Mouse (Mus musculus) ES-E14 (cell line): Measurements from ENCODE around the gene Jam3. TPM values are rescaled to one million over a fixed set of nuclear protein-coding genes. Genes with fewer than 3 reads are reported as not detected.

Experiments
- DNase-seq: peaks from one replicate; pipeline ENCODE4 v3.0.0-alpha.2; 2013; ENCODE audit warnings: low read depth, low spot score
- H3K27ac ChIP-seq: 2 replicates; pipeline ENCODE4 v1.5.1; 2012; ENCODE audit warnings: low read depth, mild to moderate bottlenecking, low read length, moderate library complexity, mixed read lengths; ENCODE audit not compliant: poor library complexity, insufficient read depth, severe bottlenecking
- H3K36me3 ChIP-seq: 2 replicates; pipeline ENCODE4 v1.6.1; 2012; ENCODE audit warnings: mild to moderate bottlenecking, low read length, moderate library complexity, mixed read lengths; ENCODE audit not compliant: control insufficient read depth, poor library complexity, insufficient read depth, severe bottlenecking
- H3K4me1 ChIP-seq, 2 experiments: fragments of 150-350 bp in 1 of 2; sonication (generic) in 1 of 2; 2 replicates each; pipeline ENCODE4 v1.6.1; 2012; ENCODE audit warnings: low read length in 2 of 2, mild to moderate bottlenecking in 1 of 2, mixed read lengths in 1 of 2; ENCODE audit not compliant: control insufficient read depth in 2 of 2, insufficient read depth in 2 of 2, poor library complexity in 1 of 2
- H3K4me3 ChIP-seq, 2 experiments: fragments of 150-350 bp in 1 of 2; sonication (generic) in 1 of 2; 2 replicates each; pipeline ENCODE4 v1.5.1; 2012; ENCODE audit warnings: low read length in 2 of 2, low read depth in 1 of 2, mild to moderate bottlenecking in 1 of 2, mixed read lengths in 1 of 2; ENCODE audit not compliant: insufficient read depth in 1 of 2, poor library complexity in 1 of 2, severe bottlenecking in 1 of 2
- H3K9ac ChIP-seq: 2 replicates; pipeline ENCODE4 v1.6.1; 2012; ENCODE audit warnings: low read depth, mild to moderate bottlenecking, low read length, mixed read lengths; ENCODE audit not compliant: poor library complexity, insufficient read depth, severe bottlenecking
- H3K9me3 ChIP-seq: fragments of 150-350 bp; sonication (generic); 2 replicates; pipeline ENCODE4 v1.6.1; 2012; ENCODE audit warnings: low read depth, mild to moderate bottlenecking, low read length; ENCODE audit not compliant: control insufficient read depth, insufficient read depth
- CHD2 ChIP-seq: IDR thresholded peaks from 2 replicates; pipeline ENCODE4 v1.6.1; 2014; ENCODE audit warnings: mild to moderate bottlenecking, low read depth, low read length, inconsistent platforms
- HCFC1 ChIP-seq: IDR thresholded peaks from 2 replicates; pipeline ENCODE4 v1.6.1; 2012; ENCODE audit warnings: low read length, inconsistent platforms, borderline replicate concordance; ENCODE audit not compliant: insufficient read depth
- MAFK ChIP-seq: IDR thresholded peaks from 2 replicates; pipeline ENCODE4 v1.6.1; 2014; ENCODE audit warnings: mild to moderate bottlenecking, low read depth, low read length, inconsistent platforms; ENCODE audit not compliant: insufficient read depth
- ZC3H11A ChIP-seq: IDR thresholded peaks from 2 replicates; pipeline ENCODE4 v1.6.1; 2012; ENCODE audit warnings: low read depth, mild to moderate bottlenecking, inconsistent platforms, low read length, borderline replicate concordance
- ZNF384 ChIP-seq: IDR thresholded peaks from 2 replicates; pipeline ENCODE4 v1.6.1; 2012; ENCODE audit warnings: low read depth, low read length, inconsistent platforms
- in situ Hi-C, 2 experiments: fragments of 600-800 bp; cut with MboI; formaldehyde crosslinking; loops; one replicate each; pipeline ENCODE4 v1.15.1; 2025; ENCODE audit warnings: low sequenced_read_pairs in 2 of 2, inconsistent platforms in 1 of 2; ENCODE audit not compliant: unreplicated experiment in 2 of 2
- total RNA-seq: library from RNA; depleted of rRNA; stranded (reverse); fragments of 300-350 nt; gene quantifications from 2 replicates; pipeline ENCODE4 v1.2.3, GENCODE M21; 2012

Jam3 gene
- total RNA-seq, 1 experiment: 29.7 TPM

DNA sequence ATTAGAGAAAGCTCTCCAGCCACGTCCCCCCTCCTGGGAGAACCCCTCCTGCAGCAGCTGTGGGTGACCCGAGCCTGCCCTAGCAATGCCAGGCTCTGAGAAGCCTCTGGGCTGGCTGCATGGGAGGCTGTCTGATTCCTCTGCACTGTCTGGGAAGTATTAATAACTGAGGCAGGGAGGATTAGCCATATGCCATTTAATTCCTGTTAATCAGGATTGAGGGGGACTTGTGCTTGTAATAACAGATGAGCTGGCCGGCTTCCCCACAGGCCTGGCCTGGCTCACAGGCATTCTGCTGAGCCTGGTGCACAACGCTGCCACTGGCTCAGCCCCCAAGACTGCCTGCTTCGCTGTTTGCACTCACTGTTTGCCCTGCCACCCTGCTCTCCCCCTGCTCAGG lies 18.9 kb upstream of the Jam3 start:
- no peak overlapping the region for H3K4me3 ChIP-seq
- TF ChIP-seq ZC3H11A: no peak
- TF ChIP-seq HCFC1: no peak
- no peak for TF ChIP-seq CHD2
- no peak for TF ChIP-seq MAFK
- no peak for TF ChIP-seq ZNF384
- in situ Hi-C loops: no loop called here
- no peak overlapping the region for H3K9ac ChIP-seq
- no peaks in the 10 kb centered on the region for H3K36me3 ChIP-seq
- no peak for DNase-seq
- H3K27ac ChIP-seq: no peak overlapping the region
- H3K4me1 ChIP-seq: peaks cover 0 to 2% of the 10 kb centered on the region in 2 experiments; a peak in 1 of 4 replicates
- H3K9me3 ChIP-seq: no peaks in the 10 kb centered on the region

DNA sequence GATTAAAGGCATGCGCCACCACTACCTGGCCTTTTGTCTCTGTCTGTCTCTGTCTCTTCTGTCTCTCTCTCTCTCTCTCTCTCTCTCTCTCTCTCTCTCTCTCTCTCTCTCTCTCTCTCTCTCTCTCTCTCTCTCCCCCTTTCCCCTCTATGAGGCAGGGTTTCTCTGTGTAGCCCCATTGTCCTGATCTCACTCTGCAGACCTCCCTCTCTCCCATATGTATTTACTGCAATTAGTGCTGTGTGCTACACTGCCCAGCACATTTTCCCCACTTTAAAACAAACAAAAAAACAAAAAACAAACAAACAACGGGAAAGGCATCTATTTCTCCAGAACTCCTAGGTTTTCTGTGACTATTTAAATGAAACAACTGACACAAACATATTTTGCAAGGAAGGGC lies 18.4 kb upstream of the Jam3 start:
- Histone ChIP-seq H3K36me3 (no peaks in the 10 kb centered on the region), H3K27ac (no peak overlapping the region), H3K9ac (no peak overlapping the region), H3K9me3 (no peaks in the 10 kb centered on the region), H3K4me1 (peaks cover 0 to 2% of the 10 kb centered on the region in 2 experiments; a peak in 1 of 4 replicates), H3K4me3 (no peak overlapping the region)
- TF ChIP-seq MAFK: no peak
- no peak for TF ChIP-seq CHD2
- no peak for TF ChIP-seq ZNF384
- TF ChIP-seq ZC3H11A: no peak
- TF ChIP-seq HCFC1: no peak
- in situ Hi-C loops: no loop called here
- DNase-seq: no peak

DNA sequence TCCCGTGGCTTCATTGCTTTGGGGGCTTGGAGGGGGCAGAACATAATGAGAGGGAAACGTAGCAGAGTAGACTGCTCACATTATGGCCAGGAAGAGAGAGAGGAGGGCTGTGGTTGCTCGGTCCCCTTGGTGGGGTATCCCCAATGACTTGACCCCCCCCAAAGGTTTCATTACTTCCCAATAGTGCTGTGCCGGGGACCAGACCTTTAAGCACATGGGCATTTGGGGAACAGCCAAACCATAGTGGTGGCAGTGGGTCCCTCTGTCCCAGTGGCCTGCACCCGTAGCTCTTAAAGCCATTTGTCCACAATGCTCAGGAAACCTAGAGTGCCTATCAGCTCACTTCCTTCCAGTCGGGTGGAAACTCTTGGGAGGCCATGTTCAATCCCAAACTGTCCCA lies 17.6 kb upstream of the Jam3 start:
- DNase-seq: no peak
- TF ChIP-seq HCFC1 (no peak), ZC3H11A (no peak), ZNF384 (no peak), CHD2 (no peak)
- H3K4me1 ChIP-seq: peaks cover 0 to 2% of the 10 kb centered on the region in 2 experiments; a peak in 1 of 4 replicates
- no peak overlapping the region for H3K27ac ChIP-seq
- H3K9ac ChIP-seq: no peak overlapping the region
- H3K9me3 ChIP-seq: no peaks in the 10 kb centered on the region
- no peak overlapping the region for H3K4me3 ChIP-seq
- in situ Hi-C loops: no loop called here
- H3K36me3 ChIP-seq: no peaks in the 10 kb centered on the region

DNA sequence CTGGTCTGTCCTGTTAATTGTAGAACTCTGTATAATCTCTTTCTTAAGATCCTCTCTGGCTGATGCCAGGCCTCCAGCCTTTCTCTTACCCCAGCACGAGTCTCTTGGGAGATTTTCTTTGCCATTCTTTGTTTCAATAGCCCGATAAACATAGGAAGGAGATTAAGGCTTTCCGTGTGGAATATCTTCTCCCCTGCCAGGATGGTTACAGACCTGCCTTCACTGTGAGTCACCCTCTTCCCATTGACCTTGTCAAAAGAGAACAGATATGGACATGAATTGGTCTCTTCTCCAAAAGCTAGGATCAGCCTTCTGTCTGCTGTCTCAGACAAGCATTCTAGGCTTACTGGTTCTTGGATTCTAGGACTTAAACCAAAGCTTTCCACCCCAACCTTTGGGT lies 15.5 kb upstream of the Jam3 start:
- H3K9me3 ChIP-seq: no peaks in the 10 kb centered on the region
- TF ChIP-seq HCFC1 (no peak), CHD2 (no peak), ZNF384 (no peak), ZC3H11A (no peak), MAFK (no peak)
- H3K9ac ChIP-seq: no peak overlapping the region
- H3K4me1 ChIP-seq: peaks cover 0 to 1% of the 10 kb centered on the region in 2 experiments; a peak in 1 of 4 replicates
- no peak for DNase-seq
- H3K36me3 ChIP-seq: no peaks in the 10 kb centered on the region
- in situ Hi-C loops: no loop called here
- H3K27ac ChIP-seq: no peak overlapping the region
- no peak overlapping the region for H3K4me3 ChIP-seq

DNA sequence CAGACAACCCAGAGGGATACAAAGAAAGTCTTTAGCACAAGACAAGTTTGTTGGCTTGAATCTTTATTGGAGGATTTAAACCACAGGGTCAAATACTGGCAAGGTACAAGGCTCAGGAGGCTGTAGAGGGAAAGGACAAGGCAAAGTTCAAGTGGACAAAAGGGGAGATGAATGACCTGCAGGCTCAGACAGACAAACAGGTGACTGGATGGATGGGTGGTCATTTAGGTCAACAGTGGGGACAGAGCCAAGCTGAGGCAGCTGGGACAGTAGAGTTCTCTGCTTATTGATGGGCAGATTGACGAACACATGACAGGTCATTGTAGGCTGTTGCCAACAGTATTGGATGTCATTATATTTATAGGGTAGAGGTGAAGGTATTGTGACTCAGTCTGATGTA lies 11.8 kb upstream of the Jam3 start:
- H3K36me3 ChIP-seq: no peaks in the 10 kb centered on the region
- no peak overlapping the region for H3K9ac ChIP-seq
- no peaks in the 10 kb centered on the region for H3K9me3 ChIP-seq
- no peaks in the 10 kb centered on the region for H3K4me1 ChIP-seq
- in situ Hi-C loops: no loop called here
- H3K27ac ChIP-seq: no peak overlapping the region
- no peak for DNase-seq
- no peak overlapping the region for H3K4me3 ChIP-seq
- TF ChIP-seq HCFC1: no peak
- TF ChIP-seq ZC3H11A: no peak
- no peak for TF ChIP-seq MAFK
- no peak for TF ChIP-seq ZNF384
- TF ChIP-seq CHD2: no peak
